Mouse (Mus musculus): ENCODE measurements around the gene B4galt2. TPM values are rescaled to one million over a fixed set of nuclear protein-coding genes. Genes with fewer than 3 reads are reported as not detected.

The B4galt2 gene
- total RNA-seq, 2 experiments from 2014 or later, result 136 to 144 TPM

Other genes starting within 250 kb of the B4galt2 start
- 10 to 100 TPM; 35.9 to 36.0 TPM for gene Dmap1, start 201.2 kb downstream of the B4galt2 start, total RNA-seq (2021)
- gene Gm12845, start 159.1 kb downstream of the B4galt2 start, total RNA-seq (2021), result not detected
- not detected for gene Klf17, start 117.8 kb downstream of the B4galt2 start, total RNA-seq (2021)
- 10 to 100 TPM; 32.4 to 33.5 TPM for gene Slc6a9, start 49.0 kb downstream of the B4galt2 start, total RNA-seq (2021)
- 1 to 10 TPM; 2.1 to 2.8 TPM for gene Ccdc24, start 10.9 kb downstream of the B4galt2 start, total RNA-seq (2021)
- gene Atp6v0b, start 3.8 kb upstream of the B4galt2 start, total RNA-seq (2021), result 100 to 1,000 TPM; 486 to 488 TPM
- 1 to 10 TPM; 9.0 to 9.1 TPM for gene Dph2, start 8.5 kb upstream of the B4galt2 start, total RNA-seq (2021)
- gene Ipo13, start 31.5 kb upstream of the B4galt2 start, total RNA-seq (2021), result 100 to 1,000 TPM; 124 to 125 TPM
- 1 to 10 TPM; 1.8 to 2.3 TPM for gene Artn, start 46.3 kb upstream of the B4galt2 start, total RNA-seq (2021)